Mouse (Mus musculus) C2C12 (cell line): ENCODE results near the gene Gm45062. TPM values are rescaled to one million over a fixed set of nuclear protein-coding genes. Genes with fewer than 3 reads are reported as not detected.

Experiments used
- H3K27me3 ChIP-seq: one replicate; pipeline ENCODE4 v1.6.1; 2011; ENCODE audit not compliant: control insufficient read depth, insufficient read depth, insufficient read length
- H3K36me3 ChIP-seq: one replicate; pipeline ENCODE4 v1.6.1; 2011; ENCODE audit not compliant: control insufficient read depth, insufficient read depth
- H3K4me3 ChIP-seq: one replicate; pipeline ENCODE4 v1.5.1; 2011; ENCODE audit warnings: mild to moderate bottlenecking, control low read depth; ENCODE audit not compliant: poor library complexity, insufficient read depth, severe bottlenecking
- H3K79me2 ChIP-seq: one replicate; pipeline ENCODE4 v1.6.1; 2011; ENCODE audit not compliant: control insufficient read depth, insufficient read depth
- H3K79me3 ChIP-seq: one replicate; pipeline ENCODE4 v1.6.1; 2011; ENCODE audit warnings: low read depth, control low read depth
- H3ac ChIP-seq: one replicate; pipeline ENCODE3; 2011; ENCODE audit warnings: low read depth; ENCODE audit not compliant: control insufficient read depth, insufficient read length
- CEBPB ChIP-seq: IDR thresholded peaks from one replicate; pipeline ENCODE4 v1.6.1; 2011; ENCODE audit warnings: low read depth, mild to moderate bottlenecking, control low read depth, moderate library complexity
- CTCF ChIP-seq: IDR thresholded peaks from one replicate; pipeline ENCODE4 v1.5.1; 2011; ENCODE audit not compliant: control insufficient read depth, insufficient read depth, insufficient read length
- FOSL1 ChIP-seq: IDR thresholded peaks from one replicate; pipeline ENCODE4 v1.8.0; 2011; ENCODE audit warnings: mild to moderate bottlenecking, low read length; ENCODE audit not compliant: poor library complexity, insufficient read depth, severe bottlenecking
- MAX ChIP-seq: IDR thresholded peaks from one replicate; pipeline ENCODE4 v1.6.1; 2011; ENCODE audit warnings: mild to moderate bottlenecking, control low read depth
- MYOD1 ChIP-seq: IDR thresholded peaks from one replicate; pipeline ENCODE4 v1.6.1; 2011; ENCODE audit warnings: low read depth; ENCODE audit not compliant: control insufficient read depth, insufficient read length
- MYOG ChIP-seq: IDR thresholded peaks from one replicate; pipeline ENCODE4 v1.6.1; 2011; ENCODE audit not compliant: control insufficient read depth, insufficient read length; ENCODE audit errors: extremely low read depth
- USF1 ChIP-seq: IDR thresholded peaks from one replicate; pipeline ENCODE4 v1.6.1; 2011; ENCODE audit warnings: low read depth, mild to moderate bottlenecking, control low read depth, moderate library complexity
- polyA plus RNA-seq: library from polyadenylated mRNA; unstranded; fragments of >200 nt; fragmentation: generic; extraction: Trizol; gene quantifications from one replicate; pipeline ENCODE4 v1.2.1, GENCODE M21; 2012; ENCODE audit warnings: missing spikeins

Gm45062 gene
- polyA plus RNA-seq, 1 experiment, result 0.33 TPM

- Histone ChIP-seq H3K27me3 (no peaks in the 10 kb centered on the region), H3K36me3 (no peaks in the 10 kb centered on the region), H3K79me2 (no peaks in the 10 kb centered on the region), H3K79me3 (no peaks in the 10 kb centered on the region), H3K4me3 (no peak overlapping the region), H3ac (no peak overlapping the region)
- TF ChIP-seq MYOG, result no peak
Measured at GRCm38 (mm10) chr6:8354846-8355245, 95.6 kb downstream of the Gm45062 start.

- H3K27me3 ChIP-seq, result no peaks in the 10 kb centered on the region
- H3ac ChIP-seq, result no peak overlapping the region
- no peak for TF ChIP-seq MYOD1
- TF ChIP-seq FOSL1, result no peak
- TF ChIP-seq CEBPB, result no peak
- no peak for TF ChIP-seq MAX
- TF ChIP-seq MYOG, result no peak
- no peak for TF ChIP-seq CTCF
- no peak for TF ChIP-seq USF1
- no peak overlapping the region for H3K4me3 ChIP-seq
- H3K36me3 ChIP-seq, result no peaks in the 10 kb centered on the region
- no peaks in the 10 kb centered on the region for H3K79me3 ChIP-seq
- no peaks in the 10 kb centered on the region for H3K79me2 ChIP-seq
Measured at GRCm38 (mm10) chr6:8358232-8358631, 99.0 kb downstream of the Gm45062 start.

- Histone ChIP-seq H3K4me3 (no peak overlapping the region), H3K36me3 (no peaks in the 10 kb centered on the region), H3ac (no peak overlapping the region), H3K79me2 (no peaks in the 10 kb centered on the region), H3K79me3 (no peaks in the 10 kb centered on the region), H3K27me3 (no peaks in the 10 kb centered on the region)
- TF ChIP-seq MYOG (no peak), USF1 (no peak), FOSL1 (no peak), MYOD1 (no peak), CEBPB (no peak), CTCF (no peak), MAX (no peak)
Measured at GRCm38 (mm10) chr6:8358782-8359181, 99.5 kb downstream of the Gm45062 start.

DNA sequence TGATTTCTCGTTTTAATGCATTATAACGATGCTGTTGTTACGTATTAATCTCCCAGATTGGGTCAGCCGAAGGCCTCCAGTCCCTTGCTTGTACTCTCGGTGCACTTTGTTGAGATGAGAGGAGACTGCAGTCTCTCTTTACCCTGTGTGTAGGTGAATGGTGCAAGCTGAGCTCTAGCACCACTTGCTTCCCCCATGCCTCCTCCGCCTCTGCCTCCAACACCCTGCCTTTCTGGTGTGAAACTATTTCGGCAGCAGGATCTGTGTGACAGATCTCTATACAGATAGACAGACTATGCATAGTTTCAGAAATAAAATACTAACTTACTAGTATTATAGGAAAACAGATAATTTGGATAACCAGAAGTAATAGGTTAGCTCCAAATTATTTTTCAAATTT lies 101.6 kb downstream of the Gm45062 start:
- no peak overlapping the region for H3ac ChIP-seq
- no peak overlapping the region for H3K4me3 ChIP-seq
- H3K36me3 ChIP-seq, result no peaks in the 10 kb centered on the region
- H3K79me2 ChIP-seq, result no peaks in the 10 kb centered on the region
- TF ChIP-seq FOSL1, result no peak
- TF ChIP-seq MYOG, result no peak
- no peak for TF ChIP-seq USF1
- TF ChIP-seq MAX, result no peak
- no peak for TF ChIP-seq CEBPB
- TF ChIP-seq CTCF, result no peak
- no peak for TF ChIP-seq MYOD1
- no peaks in the 10 kb centered on the region for H3K79me3 ChIP-seq
- H3K27me3 ChIP-seq, result no peaks in the 10 kb centered on the region

DNA sequence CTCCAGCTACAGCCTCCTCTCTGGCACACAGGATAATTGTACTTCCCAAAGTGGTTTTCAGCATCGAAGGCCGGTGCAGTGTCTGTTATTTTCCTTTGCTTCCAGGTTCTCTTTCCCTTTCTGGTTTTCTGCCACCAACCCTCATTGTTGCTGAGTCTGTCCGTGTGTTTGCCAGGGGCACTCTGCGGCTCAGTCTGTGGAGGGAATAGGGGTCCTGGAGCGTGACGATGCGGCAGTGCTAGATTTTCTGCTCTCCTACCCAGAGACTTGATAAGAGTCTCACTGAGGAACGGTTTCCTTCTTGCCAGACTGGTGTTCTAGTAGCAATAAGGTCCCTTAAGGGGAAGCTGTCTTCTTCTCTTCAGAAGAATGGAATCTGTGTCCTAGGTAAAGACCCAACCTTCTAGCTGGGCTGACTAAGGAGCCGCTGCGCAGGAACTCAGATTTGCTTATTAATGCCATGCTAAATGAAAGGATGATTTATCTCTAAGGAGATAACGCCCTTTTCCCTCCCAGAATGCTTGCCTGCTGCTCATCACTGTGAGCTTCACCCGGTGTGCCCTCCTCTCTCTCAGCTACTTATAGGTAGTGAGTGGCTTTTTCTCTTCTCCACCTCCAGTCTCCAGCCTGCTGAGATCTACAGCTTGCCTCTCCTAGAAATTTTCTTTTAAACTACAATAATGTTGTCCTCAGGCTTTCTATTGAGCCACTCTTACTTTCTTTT lies 104.9 kb downstream of the Gm45062 start:
- no peak for TF ChIP-seq MAX
- TF ChIP-seq USF1, result no peak
- no peak for TF ChIP-seq FOSL1
- TF ChIP-seq CTCF, result no peak
- no peak for TF ChIP-seq MYOG
- TF ChIP-seq CEBPB, result no peak
- TF ChIP-seq MYOD1, result no peak
- Histone ChIP-seq H3K27me3 (no peaks in the 10 kb centered on the region), H3K36me3 (no peaks in the 10 kb centered on the region), H3ac (no peak overlapping the region), H3K4me3 (no peak overlapping the region), H3K79me2 (no peaks in the 10 kb centered on the region), H3K79me3 (no peaks in the 10 kb centered on the region)

DNA sequence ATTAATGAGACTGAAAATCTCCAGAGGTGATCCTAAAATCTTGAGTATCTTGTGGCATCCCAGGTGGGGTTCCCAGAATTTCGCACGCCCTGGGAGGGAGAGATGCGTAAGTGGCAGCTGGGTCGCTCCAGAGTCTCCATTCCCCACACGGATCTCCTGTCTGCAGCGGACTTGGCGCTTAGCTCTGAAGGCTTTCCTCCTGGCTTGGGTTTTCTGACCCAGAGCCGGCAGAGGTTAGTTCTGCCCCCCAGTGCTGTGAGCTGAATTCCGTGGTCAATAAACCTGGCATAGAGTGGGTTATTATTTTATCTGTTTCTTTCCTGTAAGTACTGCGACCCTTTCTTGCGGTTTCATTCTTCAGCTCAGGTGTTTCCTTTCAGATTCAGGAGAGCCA lies 105.5 kb downstream of the Gm45062 start:
- H3ac ChIP-seq, result no peak overlapping the region
- H3K79me3 ChIP-seq, result no peaks in the 10 kb centered on the region
- no peaks in the 10 kb centered on the region for H3K36me3 ChIP-seq
- TF ChIP-seq MAX (no peak), MYOD1 (no peak), CEBPB (no peak), MYOG (no peak), FOSL1 (no peak), USF1 (no peak), CTCF (no peak)
- H3K4me3 ChIP-seq, result no peak overlapping the region
- H3K27me3 ChIP-seq, result no peaks in the 10 kb centered on the region
- H3K79me2 ChIP-seq, result no peaks in the 10 kb centered on the region
